Mouse (Mus musculus) small intestine, adult 2 months (tissue): ENCODE measurements around the gene Sh2d6. TPM values are rescaled to one million over a fixed set of nuclear protein-coding genes. Genes with fewer than 3 reads are reported as not detected.

Source experiments
- H3K27ac ChIP-seq: fragments of 200-500 bp; 2 replicates; pipeline ENCODE4 v1.5.1; 2012; ENCODE audit warnings: low read depth, low read length, control low read depth, inconsistent platforms; ENCODE audit not compliant: insufficient read depth
- H3K27me3 ChIP-seq: fragments of 200-500 bp; 2 replicates; pipeline ENCODE4 v1.6.1; 2012; ENCODE audit warnings: mild to moderate bottlenecking, moderate library complexity, low read length, inconsistent platforms; ENCODE audit not compliant: control insufficient read depth, insufficient read depth
- H3K36me3 ChIP-seq: fragments of 200-500 bp; 2 replicates; pipeline ENCODE4 v1.6.1; 2012; ENCODE audit warnings: mild to moderate bottlenecking, low read length, control low read depth, inconsistent platforms; ENCODE audit not compliant: control insufficient read depth, insufficient read depth
- H3K4me1 ChIP-seq: fragments of 200-500 bp; 2 replicates; pipeline ENCODE4 v1.6.1; 2012; ENCODE audit warnings: low read length, inconsistent platforms, mixed read lengths; ENCODE audit not compliant: control insufficient read depth, insufficient read depth, insufficient read length
- H3K4me3 ChIP-seq: fragments of 200-500 bp; 2 replicates; pipeline ENCODE4 v1.5.1; 2012; ENCODE audit warnings: low read depth, mild to moderate bottlenecking, control low read depth, inconsistent platforms, low read length, moderate library complexity
- CTCF ChIP-seq: fragments of 200-500 bp; IDR thresholded peaks from 2 replicates; pipeline ENCODE4 v1.5.1; 2012; ENCODE audit warnings: low read depth, mild to moderate bottlenecking, control low read depth, inconsistent platforms, low read length, moderate library complexity, mixed read lengths; ENCODE audit not compliant: insufficient replicate concordance, insufficient read length; ENCODE audit errors: extremely low read depth
- POLR2A ChIP-seq: fragments of 200-500 bp; IDR thresholded peaks from 2 replicates; pipeline ENCODE4 v1.6.1; 2012; ENCODE audit warnings: low read depth, mild to moderate bottlenecking, control low read depth, inconsistent platforms, low read length, moderate library complexity
- WGBS: fragments of 180-500 bp; shearing (Covaris S2); methylation state at CpG from one replicate; pipeline ENCODE4 v1.1.7; 2018; 5-methylcytosine and 5-hydroxymethylcytosine counted together
- polyA plus RNA-seq: library from polyadenylated mRNA; depleted of rRNA; stranded (reverse); fragments of >200 nt; gene quantifications from 2 replicates; pipeline ENCODE4 v1.2.3, GENCODE M21; 2012; rRNA removed

Gene Sh2d6
- polyA plus RNA-seq, 1 experiment = 22.2 TPM

DNA sequence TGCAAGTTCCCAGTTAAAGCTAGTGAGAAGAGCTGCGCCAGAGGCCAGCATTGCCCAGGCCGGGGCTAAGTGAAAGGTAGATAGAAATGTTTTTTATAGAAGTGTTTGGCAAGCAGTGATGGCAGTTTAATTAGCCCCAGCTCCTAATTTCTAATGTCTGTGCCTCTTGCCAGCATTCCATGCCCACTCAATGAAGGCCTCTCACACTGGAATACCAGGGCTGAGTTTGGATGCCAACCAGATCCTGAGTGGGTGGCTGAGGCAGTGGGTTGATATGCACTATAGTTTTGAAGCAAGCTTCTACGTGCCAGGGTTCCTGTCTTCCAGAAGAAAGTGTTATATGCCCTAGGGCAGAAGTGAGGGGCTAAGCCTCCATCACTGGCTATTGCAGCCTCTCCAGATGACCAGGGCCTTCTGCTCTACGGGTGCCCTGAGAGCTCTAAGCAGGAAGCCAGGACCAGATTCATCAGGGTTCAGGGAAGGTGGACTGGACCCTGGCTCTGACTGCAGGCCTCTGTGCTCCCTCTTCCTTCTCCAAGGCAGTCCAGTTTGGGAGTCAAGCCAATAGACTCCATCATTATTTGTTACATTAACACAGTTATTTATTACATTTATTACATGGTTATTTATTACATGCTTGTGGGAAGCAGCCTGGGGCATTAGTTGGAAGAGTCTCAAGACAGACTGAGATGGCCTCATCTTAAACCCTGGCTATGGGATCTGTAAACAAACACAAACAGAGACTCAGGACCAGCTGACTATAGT lies 46.1 kb downstream of the Sh2d6 start:
- H3K36me3 ChIP-seq = no peaks in the 10 kb centered on the region
- H3K27me3 ChIP-seq = no peaks in the 10 kb centered on the region
- 73% methylated on average over 4 of the region's 4 CpGs for WGBS
- H3K4me3 ChIP-seq = no peak overlapping the region
- no peak for TF ChIP-seq POLR2A
- TF ChIP-seq CTCF = no peak
- H3K27ac ChIP-seq = no peak overlapping the region
- H3K4me1 ChIP-seq = peaks cover 5% of the 10 kb centered on the region; the same call in 1 of the 2 replicates

DNA sequence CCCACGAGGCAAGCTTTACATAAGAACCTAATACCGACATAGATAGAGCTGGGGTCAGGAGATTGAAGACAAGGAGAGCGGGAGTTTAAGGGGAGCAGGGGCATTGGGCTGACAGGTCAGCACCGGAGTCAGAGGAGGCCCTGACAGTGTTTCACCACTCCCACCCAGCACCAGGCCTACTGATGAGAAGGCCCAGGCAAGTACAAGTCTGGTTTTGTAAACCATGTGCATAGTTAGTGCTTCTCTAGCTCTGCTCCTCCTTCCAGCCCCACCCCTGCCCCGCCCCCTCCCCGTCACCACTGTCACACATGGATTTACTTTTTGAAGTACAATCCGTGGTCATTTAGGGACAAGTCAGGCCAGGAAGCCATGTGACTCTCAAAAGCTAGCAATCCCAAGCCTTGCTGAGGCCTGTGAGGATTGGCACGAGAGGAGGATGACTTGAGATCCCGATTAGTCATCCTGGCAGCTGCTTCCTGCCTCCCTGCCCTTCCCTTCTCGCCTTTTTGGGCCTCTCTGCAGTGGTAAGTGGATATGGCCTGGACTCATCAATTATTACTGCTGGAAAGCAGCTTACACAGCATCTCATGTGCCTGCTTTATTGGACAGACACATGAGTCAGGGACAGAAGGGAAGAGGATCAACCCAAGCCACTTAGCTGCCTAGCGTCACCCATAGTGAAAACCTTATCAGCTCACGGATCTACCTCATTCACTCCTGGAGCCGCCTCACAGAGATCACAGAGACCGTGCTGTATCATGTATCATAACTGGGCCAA lies 48.1 kb downstream of the Sh2d6 start:
- TF ChIP-seq CTCF (no peak), POLR2A (no peak)
- no peaks in the 10 kb centered on the region for H3K36me3 ChIP-seq
- H3K27me3 ChIP-seq = no peaks in the 10 kb centered on the region
- peaks cover 2% of the 10 kb centered on the region; the same call in 1 of the 2 replicates for H3K4me1 ChIP-seq
- H3K4me3 ChIP-seq = no peak overlapping the region
- WGBS = 62% methylated on average over 14 of the region's 14 CpGs
- H3K27ac ChIP-seq = peak overlapping the region; percentile 44

DNA sequence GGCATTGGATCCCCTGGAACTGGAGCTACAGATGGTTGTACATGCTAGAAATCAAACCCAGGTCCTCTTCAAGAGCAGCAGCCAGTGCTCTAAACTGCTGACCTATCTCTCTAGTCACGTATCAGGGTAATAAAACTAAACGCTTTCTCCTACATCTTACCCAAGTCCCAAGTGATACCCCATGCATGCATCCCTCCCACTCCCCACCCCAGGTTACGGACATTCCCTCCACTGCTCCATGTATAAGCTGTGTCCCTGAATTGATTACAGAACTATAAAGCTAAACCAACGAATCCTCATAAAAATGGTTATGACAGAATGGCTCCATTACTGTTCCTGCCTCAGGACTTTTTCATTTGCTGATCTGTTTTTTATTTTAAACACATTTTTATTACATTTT lies 55.3 kb downstream of the Sh2d6 start:
- peaks cover 4% of the 10 kb centered on the region; the same call in 1 of the 2 replicates for H3K4me1 ChIP-seq
- H3K27me3 ChIP-seq = no peaks in the 10 kb centered on the region
- TF ChIP-seq CTCF (no peak), POLR2A (no peak)
- H3K27ac ChIP-seq = no peak overlapping the region
- H3K36me3 ChIP-seq = no peaks in the 10 kb centered on the region
- 82% methylated on average over 4 of the region's 4 CpGs for WGBS
- no peak overlapping the region for H3K4me3 ChIP-seq

DNA sequence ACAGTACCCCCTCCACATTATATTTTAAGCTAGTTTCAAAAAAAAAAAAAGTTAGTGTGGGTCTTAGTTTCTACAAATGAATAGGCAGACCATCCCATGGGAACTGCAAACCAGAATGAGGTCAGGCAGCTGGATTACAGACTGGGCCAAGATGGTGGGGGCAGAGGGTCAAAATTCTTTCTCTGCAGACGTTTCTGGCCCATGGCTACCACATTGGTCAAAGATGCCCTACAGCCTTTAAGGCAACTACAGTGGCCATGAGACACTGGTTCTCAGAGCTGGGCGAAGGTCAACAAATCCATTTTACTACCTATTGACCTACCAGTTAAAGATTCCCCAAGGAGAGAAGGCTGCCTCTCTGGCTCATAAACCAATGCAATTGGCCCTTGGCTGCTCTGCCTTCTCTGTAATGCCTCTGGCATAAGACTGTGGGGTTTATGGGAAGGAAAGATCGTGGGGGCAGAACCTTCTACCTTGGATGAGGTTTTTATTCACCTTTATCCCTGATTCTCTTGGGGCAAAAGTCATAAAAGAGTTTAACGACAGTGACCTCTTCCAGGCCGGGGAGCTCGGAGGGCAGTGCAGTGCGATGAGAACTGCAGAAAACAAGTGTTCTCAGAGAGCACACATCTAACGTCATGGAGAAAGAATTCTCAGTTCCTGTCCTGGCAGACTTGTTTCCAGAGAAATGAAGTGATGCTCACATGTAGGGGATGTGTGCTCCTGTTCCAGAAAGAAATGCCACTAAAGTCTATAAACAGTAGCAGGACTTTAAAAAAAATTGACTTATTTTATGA lies 55.9 kb downstream of the Sh2d6 start:
- WGBS = 38% methylated on average over 8 of the region's 8 CpGs

More for the DNA sequence above, 55.9 kb downstream of the Sh2d6 start:
- peaks cover 9% of the 10 kb centered on the region; the same call in 1 of the 2 replicates for H3K4me1 ChIP-seq
- no peak overlapping the region for H3K4me3 ChIP-seq
- H3K27ac ChIP-seq = no peak overlapping the region
- H3K36me3 ChIP-seq = no peaks in the 10 kb centered on the region
- no peaks in the 10 kb centered on the region for H3K27me3 ChIP-seq
- TF ChIP-seq POLR2A (no peak), CTCF (no peak)

Other genes with a start within 250 kb of the Sh2d6 start
- 0.36 and 0.71 TPM in 2 replicates for gene Sftpb, start 217.1 kb downstream of the Sh2d6 start, polyA plus RNA-seq
- 5.5 and 6.8 TPM in 2 replicates for gene Usp39, start 176.5 kb downstream of the Sh2d6 start, polyA plus RNA-seq
- 6.5 and 12.7 TPM in 2 replicates for gene 0610030E20Rik, start 174.4 kb downstream of the Sh2d6 start, polyA plus RNA-seq
- gene Tmem150a, start 166.3 kb downstream of the Sh2d6 start, polyA plus RNA-seq = 16.6 and 31.8 TPM in 2 replicates
- gene Rnf181, start 154.8 kb downstream of the Sh2d6 start, polyA plus RNA-seq = 59.5 and 97.6 TPM in 2 replicates
- gene Vamp5, start 141.2 kb downstream of the Sh2d6 start, polyA plus RNA-seq = 14.8 and 19.8 TPM in 2 replicates
- gene Vamp8, start 131.0 kb downstream of the Sh2d6 start, polyA plus RNA-seq = 124 and 243 TPM in 2 replicates
- 5.6 and 6.1 TPM in 2 replicates for gene Ggcx, start 107.4 kb downstream of the Sh2d6 start, polyA plus RNA-seq
- gene Mat2a, start 82.1 kb downstream of the Sh2d6 start, polyA plus RNA-seq = 19.5 and 20.1 TPM in 2 replicates
- gene Capg, start 22.7 kb upstream of the Sh2d6 start, polyA plus RNA-seq = 17.5 and 53.4 TPM in 2 replicates
- gene Elmod3, start 76.7 kb upstream of the Sh2d6 start, polyA plus RNA-seq = 13.3 and 22.3 TPM in 2 replicates
- gene Retsat, start 76.8 kb upstream of the Sh2d6 start, polyA plus RNA-seq = 51.6 and 70.7 TPM in 2 replicates
- 13.4 and 24.1 TPM in 2 replicates for gene Tgoln1, start 95.3 kb upstream of the Sh2d6 start, polyA plus RNA-seq